Mouse (Mus musculus): ENCODE measurements around the gene Tuba1b.

The Tuba1b gene

GRCm38 (mm10) chr15:98928598-98929240 is 5.6 kb downstream of the Tuba1b start:
- CTCF ChIA-PET, result interaction anchor here (0.6 kb wide), 1 partner anchor 80 kb away, joined by 3 read pairs; no protein-coding TSS in a partner anchor

GRCm38 (mm10) chr15:98927566-98927965 is 6.8 kb downstream of the Tuba1b start:
- CTCF ChIA-PET, result no interaction called here

GRCm38 (mm10) chr15:98924682-98925081 is 9.7 kb downstream of the Tuba1b start:
- CTCF ChIA-PET, result no interaction called here

- CTCF ChIA-PET, result no interaction called here
Observed at GRCm38 (mm10) chr15:98923031-98923537, 11.3 kb downstream of the Tuba1b start.

- CTCF ChIA-PET, result interaction anchor here (0.7 kb wide), 1 partner anchor 16 kb away, joined by 3 read pairs; no protein-coding TSS in a partner anchor
Observed at GRCm38 (mm10) chr15:98922581-98922980, 11.8 kb downstream of the Tuba1b start.

GRCm38 (mm10) chr15:98921510-98921909 is 12.9 kb downstream of the Tuba1b start:
- CTCF ChIA-PET, result interaction anchor here (0.5 kb wide), 1 partner anchor 63 kb away, joined by 6 read pairs; no protein-coding TSS in a partner anchor

GRCm38 (mm10) chr15:98918499-98918895 is 15.9 kb downstream of the Tuba1b start:
- CTCF ChIA-PET, result interaction anchor here (0.6 kb wide), 1 partner anchor 12 kb away, joined by 8 read pairs; no protein-coding TSS in a partner anchor

- CTCF ChIA-PET, result interaction anchor here (0.6 to 1.3 kb wide), 3 partner anchors 11 to 75 kb away, joined by 3 to 8 read pairs (median 4); partner anchors contain the start of genes Gm49450 and Tuba1a
Observed at GRCm38 (mm10) chr15:98917538-98918498, 16.5 kb downstream of the Tuba1b start, which contains the start of gene Lmbr1l. Lmbr1l (minus strand) TSS chr15:98918231.

- CTCF ChIA-PET, result interaction anchor here (0.7 to 1.3 kb wide), 3 partner anchors 37 to 79 kb away, joined by 3 to 11 read pairs (median 4); partner anchors contain the start of genes Gm49450 and Tuba1a
Observed at GRCm38 (mm10) chr15:98917091-98917490, 17.3 kb downstream of the Tuba1b start.

GRCm38 (mm10) chr15:98916016-98916415 is 18.3 kb downstream of the Tuba1b start:
- CTCF ChIA-PET, result no interaction called here

- CTCF ChIA-PET, result no interaction called here
Observed at GRCm38 (mm10) chr15:98914903-98915302, 19.5 kb downstream of the Tuba1b start.

GRCm38 (mm10) chr15:98904692-98905091 is 29.7 kb downstream of the Tuba1b start:
- CTCF ChIA-PET, result no interaction called here

- CTCF ChIA-PET, result no interaction called here
Observed at GRCm38 (mm10) chr15:98902600-98902999, 31.8 kb downstream of the Tuba1b start.

- CTCF ChIA-PET, result no interaction called here
Observed at GRCm38 (mm10) chr15:98901530-98901929, 32.8 kb downstream of the Tuba1b start.

- CTCF ChIA-PET, result no interaction called here
Observed at GRCm38 (mm10) chr15:98897928-98898800, 36.2 kb downstream of the Tuba1b start, which contains the start of gene Dhh. Dhh (minus strand) TSS chr15:98898540.

- CTCF ChIA-PET, result no interaction called here
Observed at GRCm38 (mm10) chr15:98897495-98897894, 36.9 kb downstream of the Tuba1b start.

GRCm38 (mm10) chr15:98895635-98896589 is 38.5 kb downstream of the Tuba1b start:
- CTCF ChIA-PET, result interaction anchor here (0.9 kb wide), 1 partner anchor 133 kb away, joined by 4 read pairs; no protein-coding TSS in a partner anchor

- CTCF ChIA-PET, result no interaction called here
Observed at GRCm38 (mm10) chr15:98894746-98895634, 39.4 kb downstream of the Tuba1b start.

Data from spleen, embryonic (tissue).